Mouse (Mus musculus): Measurements from ENCODE around the gene Rhoh. TPM values are rescaled to one million over a fixed set of nuclear protein-coding genes. Genes with fewer than 3 reads are reported as not detected.

Gene Rhoh
- polyA plus RNA-seq, 1 experiment from 2014 or later: 0.78 TPM

- Histone ChIP-seq H3K4me2 (no peak overlapping the region), H3K27ac (replicated peaks) (no peak overlapping the region), H3K4me1 (no peaks in the 10 kb centered on the region), H3K4me3 (replicated peaks) (no peak overlapping the region), H3K9ac (replicated peaks) (no peak overlapping the region), H3K27me3 (replicated peaks) (no peaks in the 10 kb centered on the region), H3K36me3 (no peaks in the 10 kb centered on the region), H3K9me3 (replicated peaks) (no peaks in the 10 kb centered on the region)
- 94% methylated on average over 7 of the region's 7 CpGs for WGBS
- ATAC-seq (ENCODE audit: low FRiP score): no peak
Observed at GRCm38 (mm10) chr5:65862217-65862927, 1.4 kb downstream of the Rhoh start.

- Histone ChIP-seq H3K4me1 (no peaks in the 10 kb centered on the region), H3K27ac (replicated peaks) (no peak overlapping the region), H3K4me2 (no peak overlapping the region), H3K9me3 (replicated peaks) (no peaks in the 10 kb centered on the region), H3K27me3 (replicated peaks) (no peaks in the 10 kb centered on the region), H3K9ac (replicated peaks) (no peak overlapping the region), H3K36me3 (no peaks in the 10 kb centered on the region), H3K4me3 (replicated peaks) (no peak overlapping the region)
- no peak for ATAC-seq (ENCODE audit: low FRiP score)
- WGBS: 84% methylated on average over 12 of the region's 12 CpGs
Observed at GRCm38 (mm10) chr5:65863349-65863749, 2.3 kb downstream of the Rhoh start.

GRCm38 (mm10) chr5:65864486-65864885, 3.5 kb downstream of the Rhoh start:
- Histone ChIP-seq H3K36me3 (no peaks in the 10 kb centered on the region), H3K9ac (replicated peaks) (no peak overlapping the region), H3K4me2 (no peak overlapping the region), H3K4me3 (replicated peaks) (no peak overlapping the region), H3K27ac (replicated peaks) (no peak overlapping the region), H3K9me3 (replicated peaks) (no peaks in the 10 kb centered on the region), H3K4me1 (no peaks in the 10 kb centered on the region), H3K27me3 (replicated peaks) (no peaks in the 10 kb centered on the region)
- no peak for ATAC-seq (ENCODE audit: low FRiP score)
- WGBS: 79% methylated on average over 7 of the region's 7 CpGs

GRCm38 (mm10) chr5:65864946-65865345, 3.9 kb downstream of the Rhoh start:
- Histone ChIP-seq H3K4me1 (no peaks in the 10 kb centered on the region), H3K27ac (replicated peaks) (no peak overlapping the region), H3K9ac (replicated peaks) (no peak overlapping the region), H3K4me2 (no peak overlapping the region), H3K9me3 (replicated peaks) (no peaks in the 10 kb centered on the region), H3K4me3 (replicated peaks) (no peak overlapping the region), H3K27me3 (replicated peaks) (no peaks in the 10 kb centered on the region), H3K36me3 (no peaks in the 10 kb centered on the region)
- WGBS: 79% methylated on average over 3 of the region's 3 CpGs
- no peak for ATAC-seq (ENCODE audit: low FRiP score)

- ATAC-seq (ENCODE audit: low FRiP score): no peak
- no peaks in the 10 kb centered on the region for H3K4me1 ChIP-seq
- no peaks in the 10 kb centered on the region for H3K9me3 ChIP-seq (replicated peaks)
- no peak overlapping the region for H3K4me3 ChIP-seq (replicated peaks)
- H3K4me2 ChIP-seq: no peak overlapping the region
- 93% methylated on average over 6 of the region's 6 CpGs for WGBS
- no peak overlapping the region for H3K9ac ChIP-seq (replicated peaks)
- no peak overlapping the region for H3K27ac ChIP-seq (replicated peaks)
- H3K27me3 ChIP-seq (replicated peaks): no peaks in the 10 kb centered on the region
- H3K36me3 ChIP-seq: no peaks in the 10 kb centered on the region
Observed at GRCm38 (mm10) chr5:65866591-65866990, 5.6 kb downstream of the Rhoh start.

- Histone ChIP-seq H3K36me3 (no peaks in the 10 kb centered on the region), H3K9ac (replicated peaks) (no peak overlapping the region), H3K4me3 (replicated peaks) (no peak overlapping the region), H3K4me1 (no peaks in the 10 kb centered on the region), H3K27ac (replicated peaks) (no peak overlapping the region), H3K9me3 (replicated peaks) (no peaks in the 10 kb centered on the region), H3K4me2 (no peak overlapping the region), H3K27me3 (replicated peaks) (no peaks in the 10 kb centered on the region)
- WGBS: 82% methylated on average over 7 of the region's 7 CpGs
- ATAC-seq (ENCODE audit: low FRiP score): no peak
Observed at GRCm38 (mm10) chr5:65867380-65868116, 6.5 kb downstream of the Rhoh start.

GRCm38 (mm10) chr5:65868419-65868818, 7.4 kb downstream of the Rhoh start:
- H3K4me3 ChIP-seq (replicated peaks): no peak overlapping the region
- H3K27me3 ChIP-seq (replicated peaks): no peaks in the 10 kb centered on the region
- no peak overlapping the region for H3K27ac ChIP-seq (replicated peaks)
- WGBS: 74% methylated on average over 3 of the region's 3 CpGs
- H3K4me1 ChIP-seq: no peaks in the 10 kb centered on the region
- H3K36me3 ChIP-seq: no peaks in the 10 kb centered on the region
- H3K9me3 ChIP-seq (replicated peaks): no peaks in the 10 kb centered on the region
- H3K4me2 ChIP-seq: no peak overlapping the region
- ATAC-seq (ENCODE audit: low FRiP score): no peak
- H3K9ac ChIP-seq (replicated peaks): no peak overlapping the region

- ATAC-seq (ENCODE audit: low FRiP score): no peak
- Histone ChIP-seq H3K4me1 (no peaks in the 10 kb centered on the region), H3K36me3 (no peaks in the 10 kb centered on the region), H3K9me3 (replicated peaks) (no peaks in the 10 kb centered on the region), H3K4me2 (no peak overlapping the region), H3K27ac (replicated peaks) (no peak overlapping the region), H3K9ac (replicated peaks) (no peak overlapping the region), H3K27me3 (replicated peaks) (no peaks in the 10 kb centered on the region), H3K4me3 (replicated peaks) (no peak overlapping the region)
- 91% methylated on average over 4 of the region's 4 CpGs for WGBS
Observed at GRCm38 (mm10) chr5:65869660-65870059, 8.6 kb downstream of the Rhoh start.

- 93% methylated on average over 13 of the region's 13 CpGs for WGBS
Observed at GRCm38 (mm10) chr5:65871276-65871875, 10.4 kb downstream of the Rhoh start.

GRCm38 (mm10) chr5:65873212-65873611, 12.2 kb downstream of the Rhoh start:
- Histone ChIP-seq H3K4me3 (replicated peaks) (no peak overlapping the region), H3K27ac (replicated peaks) (no peak overlapping the region), H3K9me3 (replicated peaks) (no peaks in the 10 kb centered on the region), H3K4me2 (no peak overlapping the region), H3K27me3 (replicated peaks) (no peaks in the 10 kb centered on the region), H3K4me1 (no peaks in the 10 kb centered on the region), H3K36me3 (no peaks in the 10 kb centered on the region), H3K9ac (replicated peaks) (no peak overlapping the region)
- 81% methylated on average over 4 of the region's 4 CpGs for WGBS
- ATAC-seq (ENCODE audit: low FRiP score): no peak

More at GRCm38 (mm10) chr5:65871276-65871875, 10.4 kb downstream of the Rhoh start:
- ATAC-seq (ENCODE audit: low FRiP score): no peak
- no peak overlapping the region for H3K4me2 ChIP-seq
- no peaks in the 10 kb centered on the region for H3K4me1 ChIP-seq
- H3K36me3 ChIP-seq: no peaks in the 10 kb centered on the region
- H3K27ac ChIP-seq (replicated peaks): no peak overlapping the region
- H3K9me3 ChIP-seq (replicated peaks): no peaks in the 10 kb centered on the region
- no peak overlapping the region for H3K9ac ChIP-seq (replicated peaks)
- no peaks in the 10 kb centered on the region for H3K27me3 ChIP-seq (replicated peaks)
- no peak overlapping the region for H3K4me3 ChIP-seq (replicated peaks)

- H3K4me3 ChIP-seq (replicated peaks): no peak overlapping the region
- no peaks in the 10 kb centered on the region for H3K27me3 ChIP-seq (replicated peaks)
- no peak overlapping the region for H3K9ac ChIP-seq (replicated peaks)
- H3K9me3 ChIP-seq (replicated peaks): no peaks in the 10 kb centered on the region
- H3K4me1 ChIP-seq: no peaks in the 10 kb centered on the region
- H3K27ac ChIP-seq (replicated peaks): no peak overlapping the region
- no peak overlapping the region for H3K4me2 ChIP-seq
- no peak for ATAC-seq (ENCODE audit: low FRiP score)
- WGBS: 92% methylated on average over 7 of the region's 7 CpGs
- H3K36me3 ChIP-seq: no peaks in the 10 kb centered on the region
Observed at GRCm38 (mm10) chr5:65875269-65875668, 14.3 kb downstream of the Rhoh start.

- H3K9me3 ChIP-seq (replicated peaks): no peaks in the 10 kb centered on the region
- peaks cover 4% of the 10 kb centered on the region; the same call in 1 of the 2 replicates for H3K4me1 ChIP-seq
- H3K4me2 ChIP-seq: no peak overlapping the region
- no peak overlapping the region for H3K4me3 ChIP-seq (replicated peaks)
- ATAC-seq (ENCODE audit: low FRiP score): no peak
- WGBS: 78% methylated on average over 3 of the region's 3 CpGs
- H3K27ac ChIP-seq (replicated peaks): no peak overlapping the region
- no peak overlapping the region for H3K9ac ChIP-seq (replicated peaks)
- H3K27me3 ChIP-seq (replicated peaks): no peaks in the 10 kb centered on the region
- no peaks in the 10 kb centered on the region for H3K36me3 ChIP-seq
Observed at GRCm38 (mm10) chr5:65878367-65878766, 17.4 kb downstream of the Rhoh start.
